Mouse (Mus musculus) layer of hippocampus, postnatal 10 days (tissue): ENCODE results near the gene Il27ra. TPM values are rescaled to one million over a fixed set of nuclear protein-coding genes. Genes with fewer than 3 reads are reported as not detected.

Experiments used
- DNase-seq, 2 experiments: peaks; one replicate each; pipeline ENCODE4 v3.0.0; 2021; ENCODE audit warnings: low spot score in 2 of 2
- long read RNA-seq: library from polyadenylated mRNA; stranded (forward); transcript quantifications from one replicate; pipeline ENCODE4 v2.0.0, GENCODE M21; 2023
- total RNA-seq, 2 experiments: library from RNA; stranded (reverse); gene quantifications; 2 replicates each; pipeline ENCODE4 v1.2.3; 2021

Il27ra gene
- total RNA-seq, result 1 to 10 TPM; 1.4 to 1.7 TPM
- long read RNA-seq, partial matches to known transcripts, result 0 of 5 reads
- long read RNA-seq, other reads (novel, unspliced or antisense), result 3 of 5 reads

GRCm38 (mm10) chr8:84042066-84042947, at the start of gene Il27ra:
TSS of gene Il27ra (minus strand) at chr8:84042589.
- peak; percentile 59 to 66 for DNase-seq

- no peak for DNase-seq
These were observed 48.2 kb upstream of the Il27ra start for GRCm38 (mm10) chr8:84090585-84090984.

- DNase-seq, result no peak
These were observed 46.9 kb upstream of the Il27ra start for GRCm38 (mm10) chr8:84089277-84089676.

GRCm38 (mm10) chr8:84087821-84088220, 45.4 kb upstream of the Il27ra start:
- no peak for DNase-seq

DNA sequence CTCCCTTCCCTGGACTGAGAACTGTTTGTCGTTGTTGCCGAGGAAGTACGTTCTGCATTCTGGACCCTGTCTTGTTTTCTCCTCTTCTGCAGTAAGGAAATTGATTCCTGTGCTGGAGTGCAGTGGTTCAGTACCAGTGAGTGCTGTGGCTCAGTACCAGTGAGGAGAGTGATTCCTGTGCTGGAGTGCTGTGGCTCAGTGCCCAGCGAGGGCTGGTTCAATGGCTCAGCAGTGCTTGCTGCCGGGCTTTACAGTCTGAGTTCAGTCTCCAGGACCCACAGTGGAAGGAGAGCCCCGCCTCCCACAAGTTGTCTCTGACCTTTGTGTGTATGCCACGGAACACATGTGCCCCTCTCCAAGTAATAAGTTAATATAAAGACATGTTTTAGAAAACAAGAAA, 44.8 kb upstream of the Il27ra start:
- no peak for DNase-seq

GRCm38 (mm10) chr8:84084341-84085115, 42.1 kb upstream of the Il27ra start:
- DNase-seq, result no peak

GRCm38 (mm10) chr8:84083829-84084241, 41.4 kb upstream of the Il27ra start:
- DNase-seq, result no peak

- no peak for DNase-seq
These were observed 36.8 kb upstream of the Il27ra start for GRCm38 (mm10) chr8:84079206-84079605.

- no peak for DNase-seq
These were observed 34.5 kb upstream of the Il27ra start for GRCm38 (mm10) chr8:84076849-84077248.

GRCm38 (mm10) chr8:84076412-84076811, 34.0 kb upstream of the Il27ra start:
- no peak for DNase-seq

DNA sequence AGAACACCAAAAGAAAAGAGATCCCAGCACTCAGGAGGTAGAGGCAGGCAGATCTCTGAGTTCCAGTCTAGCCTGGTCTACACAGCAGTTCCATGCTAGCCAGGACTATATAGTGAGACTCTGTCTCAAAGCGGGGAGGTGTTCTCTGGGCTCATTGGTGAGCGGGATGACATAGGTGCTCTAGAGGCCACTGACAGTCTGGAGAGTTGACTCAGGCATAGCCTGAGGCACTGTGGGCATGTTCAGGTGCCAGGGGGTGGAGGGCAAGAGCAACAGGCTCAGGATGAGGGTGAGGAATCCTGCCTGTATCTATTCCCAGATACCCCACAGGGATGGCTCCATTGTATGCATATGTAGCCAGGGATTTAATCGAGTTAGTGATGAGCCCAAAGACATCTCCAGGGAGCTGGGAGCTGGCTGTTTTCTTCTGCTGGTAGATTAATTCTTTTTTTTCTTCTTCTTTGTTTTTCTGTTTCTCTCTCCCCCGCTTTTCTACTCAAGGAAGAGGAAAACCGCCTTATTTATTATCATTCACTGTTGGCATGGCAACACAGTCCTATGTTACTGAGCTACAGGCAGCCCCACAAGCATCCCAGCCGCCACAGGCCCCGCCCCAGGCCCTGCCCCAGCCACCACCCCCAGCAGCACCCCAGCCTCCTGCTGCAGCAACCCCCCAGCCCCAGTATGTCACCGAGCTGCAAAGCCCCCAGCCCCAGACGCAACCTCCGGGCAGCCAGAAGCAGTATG, 31.0 kb upstream of the Il27ra start:
- no peak for DNase-seq

DNA sequence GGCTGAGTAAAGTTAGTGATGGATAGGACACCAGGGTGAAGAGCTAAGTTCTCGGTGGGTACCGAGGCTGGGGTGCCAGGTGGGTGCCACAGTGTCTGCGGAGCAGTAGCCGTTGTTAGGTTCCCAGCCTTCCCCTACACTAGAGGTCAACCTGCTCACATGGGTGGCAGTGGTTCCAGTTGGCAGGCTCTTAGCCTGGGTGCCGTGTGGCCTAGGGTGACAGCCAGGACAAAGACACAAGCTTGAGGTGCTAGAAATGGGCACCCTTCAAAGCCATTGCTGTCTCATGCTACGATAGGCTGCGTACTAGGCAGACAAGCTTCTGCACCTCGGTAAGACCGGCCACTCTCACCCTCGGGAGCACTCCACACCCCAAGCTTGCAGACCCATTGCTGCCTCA, 29.9 kb upstream of the Il27ra start:
- DNase-seq, result no peak

GRCm38 (mm10) chr8:84071921-84072320, 29.5 kb upstream of the Il27ra start:
- DNase-seq, result no peak

DNA sequence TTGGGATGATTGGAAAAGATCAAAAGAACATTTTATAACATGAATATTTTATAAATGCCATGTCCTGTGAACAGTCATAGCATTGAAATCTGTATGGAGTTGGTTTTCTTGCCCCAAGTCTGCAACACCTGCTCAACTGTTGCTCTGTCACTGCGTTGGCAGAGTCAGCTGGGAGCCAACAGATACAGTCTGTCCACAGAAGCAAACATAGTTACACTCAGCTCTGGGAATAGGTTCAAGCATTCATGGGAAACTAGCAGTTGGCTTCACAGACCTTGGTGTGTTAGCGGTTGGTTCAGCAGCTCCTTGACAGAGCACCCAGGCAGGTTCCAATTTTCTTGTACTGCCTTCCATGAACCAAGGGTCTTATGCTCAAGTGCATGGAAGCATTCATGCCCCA, 28.3 kb upstream of the Il27ra start:
- DNase-seq, result peak in 1 of 2 experiments; percentile 60

DNA sequence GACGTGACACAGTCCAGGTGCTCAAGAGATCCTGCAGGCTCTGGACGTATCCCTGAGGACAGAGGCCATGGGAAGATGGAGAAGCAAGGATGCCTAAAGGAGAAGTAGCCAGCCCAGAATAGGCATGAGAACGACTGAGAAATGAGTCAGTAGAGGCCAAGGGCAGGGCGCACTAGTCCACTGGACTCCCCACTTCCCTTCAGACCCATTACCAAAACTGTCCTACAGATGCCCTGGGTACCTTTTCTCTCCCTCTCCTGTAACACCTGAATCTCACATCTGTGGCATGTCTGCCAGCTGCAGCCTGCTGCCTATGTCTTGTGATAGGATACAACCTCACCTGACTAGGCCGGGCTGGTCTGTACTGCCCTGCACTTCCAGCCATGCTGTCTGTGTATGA, 27.9 kb upstream of the Il27ra start:
- DNase-seq, result no peak

GRCm38 (mm10) chr8:84069750-84070149, 27.4 kb upstream of the Il27ra start:
- peak in 1 of 2 experiments; percentile 55 for DNase-seq

DNA sequence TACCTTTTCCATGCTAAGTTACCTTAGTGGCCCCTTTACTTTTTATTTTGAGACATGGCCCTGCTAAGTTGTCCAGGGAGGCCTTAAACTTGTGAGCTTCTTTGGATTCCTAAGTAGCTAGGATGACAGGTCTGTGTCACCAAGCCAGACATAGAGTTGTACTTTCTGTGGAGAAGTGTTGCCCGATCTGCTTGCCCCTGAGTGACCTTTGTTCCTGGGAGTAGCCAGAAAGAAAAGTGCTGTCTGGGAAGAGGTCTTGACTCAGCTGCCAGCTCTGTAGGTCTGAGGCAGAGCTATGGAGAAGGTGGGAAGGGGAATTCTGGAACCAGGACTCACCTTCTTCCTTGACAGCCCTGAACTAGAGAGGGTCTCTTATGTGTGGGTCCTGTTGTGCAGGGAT, 26.8 kb upstream of the Il27ra start:
- no peak for DNase-seq

DNA sequence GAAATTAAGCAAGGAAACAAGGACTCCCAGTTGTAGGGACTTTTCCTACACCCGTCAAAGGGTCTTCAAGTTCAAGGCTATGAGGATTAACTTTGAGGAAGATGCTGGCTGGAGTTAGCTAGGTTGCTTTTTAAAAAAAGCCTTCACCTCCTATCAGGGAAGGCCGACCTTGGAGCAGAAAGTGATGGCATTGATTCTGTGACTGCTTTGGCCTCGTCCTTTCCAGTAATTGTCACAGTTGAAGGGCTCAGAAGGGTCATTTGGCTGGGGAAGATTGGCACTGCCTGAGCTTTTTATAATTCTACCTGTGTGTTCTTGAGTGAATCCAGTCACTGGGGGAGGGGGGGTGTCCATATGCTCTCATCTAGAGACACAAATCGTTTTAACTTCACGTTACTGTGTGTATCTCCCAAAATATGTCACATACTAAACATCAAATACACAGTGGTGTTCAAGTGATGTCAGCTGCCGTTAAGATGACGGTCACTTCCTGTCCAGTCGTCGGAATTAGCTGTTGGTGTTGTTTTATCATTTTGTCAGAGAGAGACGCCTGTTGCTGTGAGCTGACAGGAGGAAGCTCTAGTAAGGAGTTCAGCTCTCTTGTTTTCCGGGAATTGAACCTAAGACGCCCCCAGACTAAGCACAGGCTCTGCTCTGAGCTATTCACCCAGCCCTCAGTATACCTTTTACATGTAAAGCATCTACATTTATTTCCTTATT, 26.1 kb upstream of the Il27ra start:
- DNase-seq, result no peak

DNA sequence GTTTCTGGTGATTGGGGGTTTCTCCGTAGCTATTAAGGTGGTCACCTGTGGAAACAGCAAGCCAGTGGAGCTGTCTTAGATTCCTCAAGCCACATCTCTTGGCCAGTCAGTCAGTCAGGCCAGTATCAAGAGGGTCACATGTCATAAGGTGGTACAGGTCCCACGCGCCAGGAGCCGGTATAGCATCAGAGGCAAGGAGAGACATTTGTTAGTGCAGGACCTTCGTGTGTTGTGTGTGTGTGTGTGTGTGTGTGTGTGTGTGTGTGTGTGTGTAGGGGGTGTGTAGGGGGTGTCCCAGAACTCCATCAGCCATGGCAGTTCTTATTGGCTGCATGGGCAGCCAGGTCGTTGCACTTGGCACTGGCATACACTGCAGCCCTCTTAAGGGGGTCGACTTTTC, 25.5 kb upstream of the Il27ra start:
- no peak for DNase-seq

DNA sequence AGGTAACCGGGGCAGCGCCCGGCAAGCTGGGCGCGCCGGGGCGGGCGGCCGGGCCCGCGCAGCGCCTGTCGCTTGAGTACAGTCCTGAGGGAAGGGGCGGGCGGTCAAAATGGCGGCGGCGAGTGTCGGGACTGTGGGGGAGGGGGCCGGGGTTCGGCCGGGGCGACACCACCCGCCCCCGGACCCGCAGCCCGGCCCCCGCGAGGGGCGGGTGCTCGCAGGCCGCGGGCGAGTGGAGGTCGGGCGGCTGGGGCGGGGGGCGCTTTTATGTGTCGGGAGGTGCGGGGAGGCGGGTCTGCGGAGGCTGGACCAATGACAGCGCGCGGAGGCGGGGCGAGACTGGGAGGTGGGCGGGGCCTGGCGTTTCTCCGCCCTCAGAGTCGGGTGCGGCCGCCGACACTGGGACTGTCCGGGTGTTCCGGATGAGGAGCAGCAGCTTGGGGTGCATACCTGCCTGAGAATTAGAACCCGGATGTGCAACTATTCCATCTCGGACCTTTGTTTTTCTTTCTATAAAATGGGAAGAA, 24.7 kb upstream of the Il27ra start:
- DNase-seq, result peak; percentile 98
